Mouse (Mus musculus): ENCODE results near the gene Bmpr1a. TPM values are rescaled to one million over a fixed set of nuclear protein-coding genes. Genes with fewer than 3 reads are reported as not detected.

Gene Bmpr1a
- 21.1 and 25.2 TPM in 2 replicates for polyA plus RNA-seq (2015; fragmentation: Nextera tagmentation; extraction: Ambion mirVana)

GRCm38 (mm10) chr14:34503325-34503647 is at the start of gene Bmpr1a:
Gene Bmpr1a, minus strand, starts transcription at chr14:34503341.
- Histone ChIP-seq H3K36me3 (ENCODE audit: control insufficient read depth, insufficient read depth) (no peaks in the 10 kb centered on the region), H3K9ac (replicated peaks; ENCODE audit: low read depth, low read length) (peak within 1 kb of the TSS; percentile 95), H3K9me3 (ENCODE audit: control insufficient read depth, low read length) (no peaks in the 10 kb centered on the region), H3K27ac (ENCODE audit: low read length) (peak within 1 kb of the TSS; percentile 95), H3K4me1 (replicated peaks; ENCODE audit: control insufficient read depth, insufficient read depth, low read length) (peaks cover 31% of the 10 kb centered on the region), H3K27me3 (replicated peaks; ENCODE audit: control insufficient read depth, insufficient read depth, low read length) (no peaks in the 10 kb centered on the region), H3K4me3 (replicated peaks; ENCODE audit: low read length) (peak within 1 kb of the TSS; percentile 89), H3K4me2 (ENCODE audit: low read length) (peak within 1 kb of the TSS; percentile 76)
- no peak for ATAC-seq
- WGBS, result 7% methylated on average over 15 of the region's 15 CpGs

DNA sequence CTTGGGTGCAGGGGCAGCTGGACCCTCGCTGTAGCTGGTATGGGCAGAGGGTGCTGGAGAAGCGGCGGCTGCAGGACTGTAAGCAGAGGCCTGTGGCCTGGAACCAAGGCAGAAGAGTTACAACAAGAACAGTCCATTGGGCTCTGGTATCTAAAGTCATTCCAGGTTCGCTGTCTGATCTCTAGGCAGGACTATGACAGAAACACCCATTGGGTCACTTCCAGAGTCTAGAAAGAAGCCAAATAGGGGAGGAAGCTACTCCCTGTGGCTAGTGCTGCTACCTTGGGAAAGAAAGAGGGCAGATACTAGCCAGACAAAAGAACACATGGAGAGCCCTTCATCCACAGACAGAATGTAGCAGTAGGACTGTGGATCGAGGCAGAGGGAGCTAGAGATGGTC is 49.1 kb upstream of the Bmpr1a start:
- Histone ChIP-seq H3K4me1 (replicated peaks; ENCODE audit: control insufficient read depth, insufficient read depth, low read length) (peaks cover 7% of the 10 kb centered on the region; the same call in 1 of the 2 replicates), H3K27ac (ENCODE audit: low read length) (no peak overlapping the region), H3K9me3 (ENCODE audit: control insufficient read depth, low read length) (no peaks in the 10 kb centered on the region), H3K9ac (replicated peaks; ENCODE audit: low read depth, low read length) (no peak overlapping the region), H3K27me3 (replicated peaks; ENCODE audit: control insufficient read depth, insufficient read depth, low read length) (no peaks in the 10 kb centered on the region), H3K4me3 (replicated peaks; ENCODE audit: low read length) (no peak overlapping the region), H3K4me2 (ENCODE audit: low read length) (no peak overlapping the region), H3K36me3 (ENCODE audit: control insufficient read depth, insufficient read depth) (no peaks in the 10 kb centered on the region)
- WGBS, result 88% methylated on average over 5 of the region's 5 CpGs
- no peak for ATAC-seq

- Histone ChIP-seq H3K9ac (replicated peaks; ENCODE audit: low read depth, low read length) (peak overlapping the region; percentile 88), H3K27me3 (replicated peaks; ENCODE audit: control insufficient read depth, insufficient read depth, low read length) (no peaks in the 10 kb centered on the region), H3K27ac (ENCODE audit: low read length) (peak overlapping the region; percentile 83), H3K9me3 (ENCODE audit: control insufficient read depth, low read length) (no peaks in the 10 kb centered on the region), H3K4me3 (replicated peaks; ENCODE audit: low read length) (peak overlapping the region; percentile 80), H3K4me2 (ENCODE audit: low read length) (peak overlapping the region; percentile 61), H3K36me3 (ENCODE audit: control insufficient read depth, insufficient read depth) (no peaks in the 10 kb centered on the region), H3K4me1 (replicated peaks; ENCODE audit: control insufficient read depth, insufficient read depth, low read length) (peaks cover 7% of the 10 kb centered on the region; the same call in 1 of the 2 replicates)
- ATAC-seq, result peak; percentile 97
- WGBS, result under 1% methylated on average over 54 of the region's 55 CpGs
Measured at GRCm38 (mm10) chr14:34549004-34549671, 46.0 kb upstream of the Bmpr1a start.

DNA sequence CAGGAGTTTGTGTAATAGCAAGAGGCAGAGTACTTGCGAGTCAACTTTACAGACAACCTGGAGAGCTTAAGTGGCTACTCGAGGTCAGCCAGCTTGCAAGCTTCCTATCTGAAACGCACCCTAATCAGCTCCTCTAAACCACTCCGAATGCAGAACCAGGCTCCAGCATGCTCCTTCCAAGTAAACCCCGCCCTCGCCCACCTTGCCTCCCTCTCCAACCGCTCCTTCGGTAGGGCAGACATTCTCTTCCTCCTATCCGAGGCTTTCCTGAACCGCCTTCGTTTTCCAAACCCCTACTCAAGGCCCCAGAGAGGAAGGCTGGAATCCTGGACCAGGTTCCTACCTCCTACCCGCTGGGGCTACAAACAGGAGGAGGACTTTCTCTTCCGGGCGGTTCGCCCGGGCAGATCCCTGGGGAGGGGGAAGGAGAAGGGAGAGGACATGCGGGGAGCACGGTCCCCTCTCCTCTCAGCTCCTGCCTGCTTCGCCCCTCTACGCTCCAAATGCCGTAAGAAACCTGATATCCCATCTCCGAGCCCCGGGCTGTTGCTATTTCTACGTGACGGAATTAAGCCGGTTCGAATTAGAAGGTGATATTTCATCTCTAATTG is 45.4 kb upstream of the Bmpr1a start:
- Histone ChIP-seq H3K4me2 (ENCODE audit: low read length) (peak overlapping the region; percentile 61), H3K9me3 (ENCODE audit: control insufficient read depth, low read length) (no peaks in the 10 kb centered on the region)
- ATAC-seq, result peak; percentile 60

DNA sequence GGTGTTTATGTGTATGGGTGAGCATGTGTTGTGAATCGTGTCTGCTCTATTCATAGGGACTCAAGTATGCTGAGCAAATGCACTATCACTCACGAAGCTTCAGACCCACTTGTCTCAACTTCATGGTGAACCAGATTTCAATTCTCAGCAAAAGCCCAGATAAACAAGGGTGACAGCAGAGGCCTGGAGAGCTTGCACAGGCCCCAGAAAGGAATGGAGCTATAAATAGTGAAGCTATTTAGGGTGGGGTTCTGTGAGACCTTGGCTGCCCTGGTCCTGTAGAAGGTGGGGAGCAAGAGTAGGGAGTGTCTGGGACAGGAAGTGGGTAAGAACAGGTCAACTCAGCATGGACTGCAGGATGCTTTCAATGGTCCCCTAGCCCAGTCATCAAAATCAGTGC is 41.4 kb upstream of the Bmpr1a start:
- Histone ChIP-seq H3K9me3 (ENCODE audit: control insufficient read depth, low read length) (no peaks in the 10 kb centered on the region), H3K9ac (replicated peaks; ENCODE audit: low read depth, low read length) (no peak overlapping the region), H3K4me1 (replicated peaks; ENCODE audit: control insufficient read depth, insufficient read depth, low read length) (peaks cover 6% of the 10 kb centered on the region; the same call in 1 of the 2 replicates), H3K36me3 (ENCODE audit: control insufficient read depth, insufficient read depth) (no peaks in the 10 kb centered on the region), H3K27ac (ENCODE audit: low read length) (no peak overlapping the region), H3K4me2 (ENCODE audit: low read length) (no peak overlapping the region), H3K27me3 (replicated peaks; ENCODE audit: control insufficient read depth, insufficient read depth, low read length) (no peaks in the 10 kb centered on the region; the same call in 1 of the 2 replicates), H3K4me3 (replicated peaks; ENCODE audit: low read length) (no peak overlapping the region)
- 77% methylated on average over 2 of the region's 2 CpGs for WGBS
- ATAC-seq, result no peak

More for the DNA sequence above, 45.4 kb upstream of the Bmpr1a start:
- WGBS, result 1% methylated on average over 26 of the region's 27 CpGs
- peaks cover 7% of the 10 kb centered on the region; the same call in 1 of the 2 replicates for H3K4me1 ChIP-seq (replicated peaks; ENCODE audit: control insufficient read depth, insufficient read depth, low read length)
- no peaks in the 10 kb centered on the region for H3K36me3 ChIP-seq (ENCODE audit: control insufficient read depth, insufficient read depth)
- H3K9ac ChIP-seq (replicated peaks; ENCODE audit: low read depth, low read length), result peak overlapping the region; percentile 88
- no peaks in the 10 kb centered on the region for H3K27me3 ChIP-seq (replicated peaks; ENCODE audit: control insufficient read depth, insufficient read depth, low read length)
- H3K4me3 ChIP-seq (replicated peaks; ENCODE audit: low read length), result peak overlapping the region; percentile 80
- peak overlapping the region; percentile 83 for H3K27ac ChIP-seq (ENCODE audit: low read length)

DNA sequence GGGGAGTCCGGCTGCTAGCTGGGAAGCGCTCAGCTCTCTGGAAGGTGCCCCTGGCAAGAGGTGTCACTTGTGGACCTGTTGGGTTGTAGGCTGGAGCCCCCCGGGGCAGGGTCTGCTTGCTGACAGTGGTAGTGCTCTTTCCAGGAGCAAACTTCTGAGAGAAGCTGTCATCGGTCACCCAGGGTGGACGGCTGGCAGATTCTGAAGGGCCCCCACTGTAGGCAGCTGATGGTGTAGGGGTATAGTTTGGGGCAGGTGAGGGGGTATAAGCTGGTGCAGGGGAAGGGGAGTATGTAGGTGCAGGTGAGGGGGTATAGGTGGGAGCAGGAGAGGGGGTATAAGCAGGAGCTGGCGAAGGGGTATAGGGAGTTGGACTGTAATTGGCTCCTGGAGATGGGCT is 40.9 kb upstream of the Bmpr1a start:
- Histone ChIP-seq H3K36me3 (ENCODE audit: control insufficient read depth, insufficient read depth) (no peaks in the 10 kb centered on the region), H3K9ac (replicated peaks; ENCODE audit: low read depth, low read length) (no peak overlapping the region), H3K27me3 (replicated peaks; ENCODE audit: control insufficient read depth, insufficient read depth, low read length) (no peaks in the 10 kb centered on the region; the same call in 1 of the 2 replicates), H3K4me1 (replicated peaks; ENCODE audit: control insufficient read depth, insufficient read depth, low read length) (0 out of 2 replicates have a peak, but pooled peaks cover 4% of the 10 kb centered on the region), H3K27ac (ENCODE audit: low read length) (no peak overlapping the region), H3K4me2 (ENCODE audit: low read length) (no peak overlapping the region), H3K4me3 (replicated peaks; ENCODE audit: low read length) (no peak overlapping the region), H3K9me3 (ENCODE audit: control insufficient read depth, low read length) (no peaks in the 10 kb centered on the region)
- WGBS, result 83% methylated on average over 6 of the region's 6 CpGs
- ATAC-seq, result no peak

- WGBS, result 63% methylated on average over 6 of the region's 6 CpGs
- no peaks in the 10 kb centered on the region for H3K9me3 ChIP-seq (ENCODE audit: control insufficient read depth, low read length)
- H3K27ac ChIP-seq (ENCODE audit: low read length), result no peak overlapping the region
- H3K36me3 ChIP-seq (ENCODE audit: control insufficient read depth, insufficient read depth), result no peaks in the 10 kb centered on the region
- no peak overlapping the region for H3K4me2 ChIP-seq (ENCODE audit: low read length)
- H3K9ac ChIP-seq (replicated peaks; ENCODE audit: low read depth, low read length), result no peak overlapping the region
- H3K4me1 ChIP-seq (replicated peaks; ENCODE audit: control insufficient read depth, insufficient read depth, low read length), result 0 out of 2 replicates have a peak, but pooled peaks cover 4% of the 10 kb centered on the region
- H3K4me3 ChIP-seq (replicated peaks; ENCODE audit: low read length), result no peak overlapping the region
- ATAC-seq, result no peak
- no peaks in the 10 kb centered on the region; the same call in 1 of the 2 replicates for H3K27me3 ChIP-seq (replicated peaks; ENCODE audit: control insufficient read depth, insufficient read depth, low read length)
Measured at GRCm38 (mm10) chr14:34543596-34543995, 40.5 kb upstream of the Bmpr1a start.

GRCm38 (mm10) chr14:34541896-34542295 is 38.8 kb upstream of the Bmpr1a start:
- peak; percentile 36; the same call in 1 of the 2 replicates for ATAC-seq
- no peak overlapping the region for H3K27ac ChIP-seq (ENCODE audit: low read length)
- no peak overlapping the region for H3K9ac ChIP-seq (replicated peaks; ENCODE audit: low read depth, low read length)
- WGBS, result 69% methylated on average over 5 of the region's 5 CpGs
- no peaks in the 10 kb centered on the region for H3K36me3 ChIP-seq (ENCODE audit: control insufficient read depth, insufficient read depth)
- H3K4me1 ChIP-seq (replicated peaks; ENCODE audit: control insufficient read depth, insufficient read depth, low read length), result no peaks in the 10 kb centered on the region
- H3K4me2 ChIP-seq (ENCODE audit: low read length), result no peak overlapping the region
- H3K27me3 ChIP-seq (replicated peaks; ENCODE audit: control insufficient read depth, insufficient read depth, low read length), result no peaks in the 10 kb centered on the region; the same call in 1 of the 2 replicates
- no peak overlapping the region for H3K4me3 ChIP-seq (replicated peaks; ENCODE audit: low read length)
- no peaks in the 10 kb centered on the region for H3K9me3 ChIP-seq (ENCODE audit: control insufficient read depth, low read length)

- WGBS, result 17% methylated on average over 17 of the region's 17 CpGs
- Histone ChIP-seq H3K4me3 (replicated peaks; ENCODE audit: low read length) (no peak overlapping the region), H3K36me3 (ENCODE audit: control insufficient read depth, insufficient read depth) (no peaks in the 10 kb centered on the region), H3K4me1 (replicated peaks; ENCODE audit: control insufficient read depth, insufficient read depth, low read length) (no peaks in the 10 kb centered on the region), H3K4me2 (ENCODE audit: low read length) (no peak overlapping the region), H3K9ac (replicated peaks; ENCODE audit: low read depth, low read length) (no peak overlapping the region), H3K9me3 (ENCODE audit: control insufficient read depth, low read length) (no peaks in the 10 kb centered on the region), H3K27ac (ENCODE audit: low read length) (no peak overlapping the region), H3K27me3 (replicated peaks; ENCODE audit: control insufficient read depth, insufficient read depth, low read length) (no peaks in the 10 kb centered on the region; the same call in 1 of the 2 replicates)
- ATAC-seq, result peak; percentile 38
Measured at GRCm38 (mm10) chr14:34540685-34541162, 37.6 kb upstream of the Bmpr1a start.

Data from forebrain, embryonic 16.5 days (tissue).